Mouse (Mus musculus) heart, embryonic 11.5 days (tissue): Measurements from ENCODE around the gene Map1lc3a. TPM values are rescaled to one million over a fixed set of nuclear protein-coding genes. Genes with fewer than 3 reads are reported as not detected.

Experiments used
- ATAC-seq: fragments of 200-750 bp; cut with Nextera tagmentation; replicated peaks from 2 replicates; pipeline ENCODE4 v1.8.0; 2017; ENCODE audit warnings: moderate library complexity; ENCODE audit not compliant: insufficient number of reproducible peaks, low FRiP score, low TSS enrichment
- H3K27ac ChIP-seq: fragments of 300-500 bp; sonication (generic); 2 replicates; pipeline ENCODE4 v1.5.1; 2014; ENCODE audit warnings: mild to moderate bottlenecking, low read depth, low read length
- H3K27me3 ChIP-seq: fragments of 300-500 bp; sonication (generic); 2 replicates; pipeline ENCODE4 v1.6.1; 2014; ENCODE audit warnings: mild to moderate bottlenecking, low read length, mixed read lengths; ENCODE audit not compliant: control insufficient read depth, insufficient read depth
- H3K36me3 ChIP-seq: fragments of 300-500 bp; sonication (generic); 2 replicates; pipeline ENCODE4 v1.6.1; 2014; ENCODE audit warnings: mild to moderate bottlenecking, low read length, moderate library complexity, mixed read lengths; ENCODE audit not compliant: control insufficient read depth, insufficient read depth
- H3K4me1 ChIP-seq: fragments of 300-500 bp; sonication (generic); 2 replicates; pipeline ENCODE4 v1.6.1; 2014; ENCODE audit warnings: low read length; ENCODE audit not compliant: control insufficient read depth, insufficient read depth
- H3K4me2 ChIP-seq: fragments of 300-500 bp; sonication (generic); 2 replicates; pipeline ENCODE4 v1.6.1; 2014; ENCODE audit warnings: mild to moderate bottlenecking, moderate library complexity
- H3K4me3 ChIP-seq: fragments of 300-500 bp; sonication (generic); 2 replicates; pipeline ENCODE4 v1.5.1; 2014; ENCODE audit warnings: low read depth, low read length
- H3K9ac ChIP-seq: fragments of 300-500 bp; sonication (generic); 2 replicates; pipeline ENCODE4 v1.6.1; 2014; ENCODE audit warnings: mild to moderate bottlenecking, low read depth, low read length, moderate library complexity
- H3K9me3 ChIP-seq: fragments of 300-500 bp; sonication (generic); replicated peaks from 2 replicates; pipeline ENCODE4 v1.6.1; 2016; ENCODE audit warnings: low read length; ENCODE audit not compliant: control insufficient read depth
- WGBS: fragments of 180-500 bp; shearing (Covaris S2); extraction: QIAGEN DNeasy Blood & Tissue Kit; methylation state at CpG from one replicate; pipeline ENCODE4 v1.1.7; 2014; ENCODE audit not compliant: insufficient replicate concordance; 5-methylcytosine and 5-hydroxymethylcytosine counted together
- polyA plus RNA-seq: library from polyadenylated mRNA; unstranded; fragments of >200 nt; fragmentation: Nextera tagmentation; extraction: Ambion mirVana; gene quantifications from 2 replicates; pipeline ENCODE4 v1.2.1, GENCODE M21; 2014

The Map1lc3a gene
- polyA plus RNA-seq, 1 experiment from 2014 or later = 189 TPM

DNA sequence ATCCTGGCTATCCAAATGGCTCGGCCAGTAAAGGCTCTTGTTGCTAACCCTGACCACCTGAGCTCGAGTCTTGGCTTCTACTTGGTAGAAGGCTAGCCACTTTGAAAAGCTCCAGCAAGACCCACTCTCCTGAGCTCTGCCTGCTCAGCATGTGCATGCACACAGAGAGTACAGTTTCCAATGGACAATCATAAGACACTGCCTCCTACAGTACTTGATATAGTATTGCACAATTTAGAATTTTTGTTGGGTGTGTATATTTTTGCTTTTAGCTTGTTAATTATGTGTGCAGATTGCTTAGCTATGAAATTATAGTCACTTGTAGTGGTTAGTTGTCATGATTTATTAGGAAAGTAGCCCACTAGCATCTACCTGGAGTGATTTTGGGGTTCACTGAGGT lies 27.4 kb upstream of the Map1lc3a start:
- WGBS = 79% methylated on average over 2 of the region's 2 CpGs
- ATAC-seq = no peak
- peaks cover 8% of the 10 kb centered on the region; the same call in 1 of the 2 replicates for H3K4me1 ChIP-seq
- no peak overlapping the region for H3K9ac ChIP-seq
- H3K4me3 ChIP-seq = no peak overlapping the region
- no peak overlapping the region for H3K4me2 ChIP-seq
- H3K36me3 ChIP-seq = peaks cover 55% of the 10 kb centered on the region
- H3K27ac ChIP-seq = no peak overlapping the region
- no peaks in the 10 kb centered on the region for H3K9me3 ChIP-seq
- H3K27me3 ChIP-seq = no peaks in the 10 kb centered on the region

DNA sequence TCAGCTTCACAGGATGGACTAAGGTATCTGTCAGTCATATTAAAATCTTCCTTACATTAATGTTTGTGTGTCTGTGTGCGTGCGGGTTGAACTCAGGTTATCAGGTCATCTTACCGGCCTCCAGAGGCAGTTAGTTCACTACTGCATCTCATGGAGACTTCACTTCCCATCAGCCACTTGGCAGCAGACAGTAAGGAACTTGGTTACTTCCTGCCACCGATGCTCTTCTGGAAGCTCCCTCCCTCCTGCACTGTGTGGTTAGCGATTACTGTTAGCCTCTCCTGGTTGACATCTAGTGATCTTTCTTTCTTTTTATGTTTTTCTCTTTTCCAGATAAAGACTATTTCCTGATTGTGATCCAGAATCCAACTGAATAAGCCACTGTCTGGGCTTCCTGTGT lies 26.5 kb upstream of the Map1lc3a start:
- 89% methylated on average over 5 of the region's 5 CpGs for WGBS
- Histone ChIP-seq H3K9ac (no peak overlapping the region), H3K36me3 (peaks cover 48% of the 10 kb centered on the region), H3K4me3 (no peak overlapping the region), H3K4me2 (no peak overlapping the region), H3K9me3 (no peaks in the 10 kb centered on the region), H3K27me3 (no peaks in the 10 kb centered on the region), H3K4me1 (peaks cover 8% of the 10 kb centered on the region; the same call in 1 of the 2 replicates), H3K27ac (no peak overlapping the region)
- ATAC-seq = no peak

DNA sequence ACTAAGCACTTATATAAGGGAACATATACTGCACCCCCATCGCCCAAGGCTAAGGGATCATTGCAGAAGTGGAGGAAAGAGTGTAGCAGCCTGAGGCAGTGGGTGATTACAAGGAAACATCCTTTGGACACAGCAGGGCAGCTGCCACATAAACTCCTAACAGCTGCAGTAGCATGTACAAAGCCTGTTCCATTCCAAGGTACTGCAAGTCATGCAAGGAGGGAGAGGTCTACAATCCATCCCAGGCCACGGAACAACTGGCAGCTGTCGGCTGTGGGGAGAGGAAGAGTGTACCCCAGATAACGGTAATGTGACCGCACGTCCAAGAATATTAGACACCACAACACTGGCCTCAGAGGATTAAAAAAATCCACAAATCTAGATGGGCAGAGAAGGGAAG lies 10.6 kb upstream of the Map1lc3a start:
- no peak overlapping the region for H3K4me3 ChIP-seq
- WGBS = 80% methylated on average over 6 of the region's 6 CpGs
- H3K27me3 ChIP-seq = no peaks in the 10 kb centered on the region
- H3K9ac ChIP-seq = no peak overlapping the region
- no peak overlapping the region for H3K27ac ChIP-seq
- no peaks in the 10 kb centered on the region for H3K36me3 ChIP-seq
- no peaks in the 10 kb centered on the region for H3K4me1 ChIP-seq
- no peaks in the 10 kb centered on the region for H3K9me3 ChIP-seq
- no peak for ATAC-seq
- no peak overlapping the region for H3K4me2 ChIP-seq

DNA sequence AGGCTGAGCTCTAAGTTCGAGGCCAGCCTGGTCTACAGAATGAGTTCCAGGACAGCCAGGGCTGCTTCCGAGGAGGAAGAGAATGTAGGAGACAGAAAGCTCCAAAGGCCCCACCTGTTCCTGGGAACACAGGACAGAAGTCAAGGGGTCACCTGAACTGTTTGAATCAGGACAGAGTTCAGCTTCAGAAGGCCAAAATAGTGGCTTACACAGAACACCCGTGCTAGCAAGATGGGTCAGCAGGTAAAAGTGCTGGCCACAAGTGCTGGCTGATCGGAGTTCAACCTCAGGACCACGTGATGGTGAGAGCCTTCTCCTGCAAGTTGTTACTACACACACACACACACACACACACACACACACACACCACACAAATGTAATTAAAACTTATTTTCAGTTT lies 9.2 kb upstream of the Map1lc3a start:
- H3K27ac ChIP-seq = no peak overlapping the region
- ATAC-seq = no peak

DNA sequence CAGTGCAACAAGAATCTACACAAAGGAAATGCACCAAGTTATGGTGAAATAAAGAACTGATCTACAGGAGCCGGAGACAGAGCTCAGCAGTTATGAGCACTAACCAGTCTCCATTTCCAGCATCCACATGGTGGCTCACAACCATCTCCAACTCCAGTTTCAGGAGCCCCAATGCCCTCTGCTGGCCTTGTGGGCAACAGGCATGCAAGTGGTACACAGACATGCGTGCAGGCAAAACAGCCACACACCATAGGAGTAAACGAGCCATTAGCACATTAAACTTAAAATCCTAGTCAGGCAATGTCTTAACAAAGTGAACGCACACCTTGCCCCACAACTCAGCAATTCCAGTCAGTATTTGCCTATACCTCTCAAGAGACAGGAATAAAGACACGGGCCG lies 4.1 kb upstream of the Map1lc3a start:
- Histone ChIP-seq H3K4me3 (no peak overlapping the region), H3K4me2 (no peak overlapping the region), H3K27me3 (no peaks in the 10 kb centered on the region), H3K9ac (no peak overlapping the region), H3K27ac (no peak overlapping the region), H3K9me3 (no peaks in the 10 kb centered on the region), H3K4me1 (peaks cover under 1% of the 10 kb centered on the region; the same call in 1 of the 2 replicates), H3K36me3 (no peaks in the 10 kb centered on the region)
- WGBS = 80% methylated on average over 6 of the region's 6 CpGs
- ATAC-seq = no peak

More for the DNA sequence above, 9.2 kb upstream of the Map1lc3a start:
- 76% methylated on average over 5 of the region's 5 CpGs for WGBS
- Histone ChIP-seq H3K4me3 (no peak overlapping the region), H3K9ac (no peak overlapping the region), H3K4me2 (no peak overlapping the region), H3K9me3 (no peaks in the 10 kb centered on the region), H3K27me3 (no peaks in the 10 kb centered on the region), H3K4me1 (no peaks in the 10 kb centered on the region), H3K36me3 (no peaks in the 10 kb centered on the region)

DNA sequence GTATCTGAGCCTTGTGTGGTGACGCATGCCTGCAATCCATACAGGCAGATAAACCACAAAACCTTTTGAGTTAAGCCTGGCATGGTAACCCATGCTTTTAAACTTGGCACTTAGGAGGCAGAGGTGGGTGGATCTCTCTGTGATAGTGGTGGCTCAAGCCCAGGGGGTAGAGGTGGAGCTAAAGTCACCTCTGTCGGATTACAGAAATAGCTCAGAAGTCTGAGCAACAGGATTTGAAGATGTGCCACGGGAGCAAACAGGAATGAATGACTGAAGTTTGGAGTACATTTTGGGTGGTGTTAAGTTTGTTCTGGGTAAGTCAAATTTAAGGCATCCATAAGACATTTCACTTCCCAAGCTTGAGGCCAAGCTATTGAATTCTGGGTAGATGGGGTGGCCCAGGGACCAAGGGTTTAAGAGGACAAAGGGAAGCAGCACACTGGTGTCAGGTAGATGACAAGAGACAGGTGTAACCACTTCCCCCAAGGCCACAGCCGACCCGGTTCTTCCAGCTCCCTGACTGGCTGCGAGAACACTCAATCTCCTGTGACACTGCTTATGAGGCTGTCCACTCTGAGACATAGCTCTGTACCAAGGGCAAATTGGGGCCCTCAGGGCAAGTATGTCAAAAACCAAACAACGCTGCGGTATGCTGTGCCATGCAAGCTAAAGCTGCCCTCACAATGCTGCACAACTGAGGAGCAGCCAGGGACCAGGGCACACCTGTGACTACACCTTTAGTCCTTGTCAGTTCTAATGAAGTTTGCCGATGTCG lies 3.5 kb upstream of the Map1lc3a start:
- Histone ChIP-seq H3K4me1 (peaks cover 7% of the 10 kb centered on the region), H3K27me3 (no peaks in the 10 kb centered on the region), H3K9ac (no peak overlapping the region), H3K4me3 (no peak overlapping the region), H3K9me3 (no peaks in the 10 kb centered on the region), H3K4me2 (no peak overlapping the region), H3K27ac (no peak overlapping the region), H3K36me3 (no peaks in the 10 kb centered on the region)
- ATAC-seq = no peak
- WGBS = 69% methylated on average over 10 of the region's 10 CpGs

DNA sequence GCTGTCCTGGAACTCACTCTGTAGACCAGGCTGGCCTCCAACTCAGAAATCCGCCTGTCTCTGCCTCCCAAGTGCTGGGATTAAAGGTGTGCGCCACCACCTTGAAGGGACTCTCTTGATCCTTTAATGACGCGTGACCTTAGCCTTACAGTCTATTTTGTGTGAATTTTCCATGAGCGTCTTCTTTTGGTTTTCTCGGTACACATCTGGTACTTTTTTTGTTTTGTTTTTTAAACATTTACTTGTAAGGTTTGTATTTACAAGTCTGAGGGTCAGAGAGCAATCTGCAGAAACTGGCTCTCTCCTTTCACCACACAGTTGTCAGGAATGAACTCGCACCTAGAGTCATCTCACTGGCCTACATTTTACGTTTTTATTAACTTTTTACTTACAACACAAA lies 2.5 kb upstream of the Map1lc3a start:
- Histone ChIP-seq H3K4me3 (no peak overlapping the region), H3K4me1 (peaks cover 8% of the 10 kb centered on the region), H3K9me3 (no peaks in the 10 kb centered on the region), H3K9ac (no peak overlapping the region), H3K27me3 (no peaks in the 10 kb centered on the region), H3K4me2 (no peak overlapping the region), H3K27ac (no peak overlapping the region), H3K36me3 (no peaks in the 10 kb centered on the region)
- ATAC-seq = no peak
- WGBS = 80% methylated on average over 8 of the region's 8 CpGs

DNA sequence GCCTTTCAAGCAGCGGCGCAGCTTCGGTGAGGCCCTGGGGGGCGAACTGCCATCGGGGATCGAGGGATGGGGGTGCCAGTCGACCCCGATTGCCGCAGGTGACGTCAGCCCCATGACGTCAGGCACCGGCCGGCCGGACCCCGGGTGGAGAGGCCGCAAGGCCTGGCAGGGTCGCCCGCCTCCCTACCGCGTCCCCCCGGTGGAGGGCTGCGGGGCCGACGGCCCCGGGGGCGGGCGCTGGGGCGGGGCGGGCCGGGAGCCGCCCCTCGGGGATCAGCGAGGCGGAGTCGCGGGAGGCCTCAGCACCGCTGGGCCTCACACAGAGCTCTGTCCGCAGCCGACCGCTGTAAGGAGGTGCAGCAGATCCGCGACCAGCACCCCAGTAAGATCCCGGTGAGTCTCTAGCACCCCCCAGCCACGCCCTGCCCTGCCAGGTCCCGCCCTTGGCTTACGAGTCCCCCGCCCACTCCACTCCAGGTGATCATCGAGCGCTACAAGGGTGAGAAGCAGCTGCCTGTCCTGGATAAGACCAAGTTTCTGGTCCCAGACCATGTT lies 601 bp downstream of the Map1lc3a start:
- under 1% methylated on average over 33 of the region's 49 CpGs for WGBS
- Histone ChIP-seq H3K9me3 (no peaks in the 10 kb centered on the region), H3K4me2 (peak overlapping the region; percentile 76), H3K4me1 (peaks cover 8% of the 10 kb centered on the region), H3K27ac (peak overlapping the region; percentile 73), H3K36me3 (no peaks in the 10 kb centered on the region), H3K27me3 (no peaks in the 10 kb centered on the region), H3K9ac (peak overlapping the region; percentile 89), H3K4me3 (peak overlapping the region; percentile 80)
- peak; percentile 84 for ATAC-seq

DNA sequence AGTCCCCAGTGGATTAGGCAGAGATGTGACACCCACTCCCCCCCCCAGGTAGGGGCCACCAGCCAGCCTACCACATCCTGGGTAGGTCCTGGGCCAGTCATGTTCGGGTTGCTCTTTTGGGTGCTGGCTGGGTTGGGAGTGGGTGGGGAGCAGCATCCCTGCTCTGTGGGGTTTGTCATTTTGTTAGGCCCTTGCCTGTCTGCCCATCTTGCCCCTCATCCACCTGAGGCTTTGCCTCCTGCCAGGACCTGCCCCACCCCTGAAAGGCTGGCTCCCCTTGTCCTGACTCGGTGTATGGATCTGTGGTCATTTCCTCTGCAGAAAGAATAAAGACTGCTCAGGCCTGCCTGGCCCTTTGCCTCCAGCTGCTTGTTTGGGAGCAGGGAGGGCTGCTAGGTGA lies 1.6 kb downstream of the Map1lc3a start:
- H3K4me2 ChIP-seq = peak overlapping the region; percentile 76; the same call in 1 of the 2 replicates
- H3K9me3 ChIP-seq = no peaks in the 10 kb centered on the region
- ATAC-seq = no peak
- H3K36me3 ChIP-seq = no peaks in the 10 kb centered on the region
- H3K27me3 ChIP-seq = no peaks in the 10 kb centered on the region
- 85% methylated on average over 2 of the region's 2 CpGs for WGBS
- H3K27ac ChIP-seq = no peak overlapping the region
- no peak overlapping the region for H3K9ac ChIP-seq
- H3K4me3 ChIP-seq = no peak overlapping the region
- H3K4me1 ChIP-seq = peaks cover 8% of the 10 kb centered on the region
